ENCODE assay signal across 13 mouse cellular contexts in the genomic region with DNA sequence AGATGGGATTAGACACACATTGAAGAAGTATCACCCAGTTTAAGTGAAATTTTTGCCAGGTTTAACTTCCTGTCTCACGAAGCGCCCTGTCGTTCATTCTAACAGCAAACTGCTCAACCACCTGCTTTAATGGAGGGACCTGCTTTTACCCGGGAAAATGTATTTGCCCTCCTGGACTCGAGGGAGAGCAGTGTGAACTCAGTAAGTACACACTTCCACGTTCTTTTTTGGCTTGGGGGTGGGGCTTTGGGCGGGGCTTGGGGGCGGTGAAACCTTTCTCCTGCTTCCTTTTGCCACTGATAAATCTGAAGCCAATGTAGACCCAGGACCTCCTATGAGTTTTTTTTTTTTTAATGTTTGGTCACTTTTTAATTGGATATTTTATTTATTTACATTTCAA. TPM values are rescaled to one million over a fixed set of nuclear protein-coding genes. Genes with fewer than 3 reads are reported as not detected.
DNase-seq lines count a peak whose midpoint lies in the region; ATAC-seq lines count a peak whose summit lies in the region.
"Had no signal": no experiment of that assay in that cellular context is flagged by ENCODE, and none has a peak within 500 bp of the region (broad histone marks: within the 10 kb centered on the region; RNA-seq: fewer than 3 reads in every experiment).

No protein-coding gene starts in this region.

- no peak for DNase-seq in heart, postnatal 4 days
- peak; percentile 63 for DNase-seq in A20 (ENCODE audit: low read depth, low spot score)
- no peak for DNase-seq in right cerebral cortex, postnatal 4 days
- DNase-seq in spleen, postnatal 4 days (ENCODE audit: low spot score in 2 of 2): no peak
- DNase-seq in spleen, adult 12 weeks (ENCODE audit: low spot score): no peak
- DNase-seq: gastrocnemius, postnatal 14 days; lung, postnatal 14 days; thymus, postnatal 36 days had no signal

- peak overlapping the region; percentile 60 for H3K4me2 ChIP-seq in heart, embryonic 16.5 days (ENCODE audit: low read depth, low read length)
- peak overlapping the region; percentile 29; the same call in 1 of the 2 replicates for H3K4me2 ChIP-seq in embryonic facial prominence, embryonic 12.5 days (replicated peaks)
- peak overlapping the region; percentile 39; the same call in 1 of the 2 replicates for H3K4me2 ChIP-seq in intestine, embryonic 16.5 days (ENCODE audit: low read depth, low read length)

- no peak overlapping the region for H3K9ac ChIP-seq in heart, embryonic 16.5 days (ENCODE audit: low read length)
- H3K9ac ChIP-seq in embryonic facial prominence, embryonic 12.5 days: no peak overlapping the region
- H3K9ac ChIP-seq in intestine, embryonic 16.5 days (ENCODE audit: low read depth, low read length): no peak overlapping the region
- H3K9ac ChIP-seq: neural tube, embryonic 13.5 days had no signal

- H3K27me3 ChIP-seq in heart, embryonic 16.5 days (ENCODE audit: control insufficient read depth, insufficient read depth, low read length): no peaks in the 10 kb centered on the region
- H3K27me3 ChIP-seq in embryonic facial prominence, embryonic 12.5 days: no peaks in the 10 kb centered on the region
- H3K27me3 ChIP-seq in intestine, embryonic 16.5 days (replicated peaks; ENCODE audit: control insufficient read depth, insufficient read depth, low read length): no peaks in the 10 kb centered on the region
- H3K27me3 ChIP-seq: neural tube, embryonic 13.5 days had no signal

- H3K4me1 ChIP-seq in heart, embryonic 16.5 days (ENCODE audit: control insufficient read depth, insufficient read depth, low read length): peaks cover 8% of the 10 kb centered on the region
- H3K4me1 ChIP-seq in embryonic facial prominence, embryonic 12.5 days: 0 out of 2 replicates have a peak, but pooled peaks cover 9% of the 10 kb centered on the region
- H3K4me1 ChIP-seq in intestine, embryonic 16.5 days (ENCODE audit: control insufficient read depth, insufficient read depth, low read length): no peaks in the 10 kb centered on the region

- no peak overlapping the region for H3K4me3 ChIP-seq in heart, embryonic 16.5 days (ENCODE audit: low read length)
- H3K4me3 ChIP-seq in embryonic facial prominence, embryonic 12.5 days: no peak overlapping the region
- no peak overlapping the region for H3K4me3 ChIP-seq in intestine, embryonic 16.5 days (ENCODE audit: low read length)
- H3K4me3 ChIP-seq: neural tube, embryonic 13.5 days had no signal

- 22% methylated on average over 8 of the region's 8 CpGs for WGBS in heart, embryonic 16.5 days
- 14% methylated on average over 8 of the region's 8 CpGs for WGBS in embryonic facial prominence, embryonic 12.5 days
- 24% methylated on average over 8 of the region's 8 CpGs for WGBS in intestine, embryonic 16.5 days

- H3K36me3 ChIP-seq in heart, embryonic 16.5 days (ENCODE audit: control insufficient read depth, insufficient read depth): no peaks in the 10 kb centered on the region
- H3K36me3 ChIP-seq in embryonic facial prominence, embryonic 12.5 days: no peaks in the 10 kb centered on the region
- H3K36me3 ChIP-seq in intestine, embryonic 16.5 days (ENCODE audit: control insufficient read depth, insufficient read depth, low read length): no peaks in the 10 kb centered on the region
- H3K36me3 ChIP-seq: neural tube, embryonic 13.5 days had no signal

- ATAC-seq in heart, embryonic 16.5 days (replicated peaks; ENCODE audit: extremely low read depth, insufficient read depth, low FRiP score): no peak
- ATAC-seq in embryonic facial prominence, embryonic 12.5 days (ENCODE audit: insufficient number of reproducible peaks, insufficient read depth, low FRiP score, low TSS enrichment): no peak
- ATAC-seq in intestine, embryonic 16.5 days: 0 out of 2 replicates have a peak, but pooled peaks have one; percentile 40
- ATAC-seq: CD4-positive, CD25-positive, alpha-beta regulatory T cell, adult 4 months had no signal

- H3K27ac ChIP-seq in heart, embryonic 16.5 days (ENCODE audit: low read length): no peak overlapping the region
- no peak overlapping the region for H3K27ac ChIP-seq in embryonic facial prominence, embryonic 12.5 days
- H3K27ac ChIP-seq in intestine, embryonic 16.5 days (ENCODE audit: low read length): no peak overlapping the region
- H3K27ac ChIP-seq: neural tube, embryonic 13.5 days had no signal

- H3K9me3 ChIP-seq in heart, embryonic 16.5 days (replicated peaks; ENCODE audit: control insufficient read depth, low read length): no peaks in the 10 kb centered on the region
- no peaks in the 10 kb centered on the region for H3K9me3 ChIP-seq in embryonic facial prominence, embryonic 12.5 days
- H3K9me3 ChIP-seq in intestine, embryonic 16.5 days (ENCODE audit: control insufficient read depth, low read length): no peaks in the 10 kb centered on the region
- H3K9me3 ChIP-seq: neural tube, embryonic 13.5 days had no signal

RNA-seq across cellular contexts. Expression of a gene that starts 56.2 kb away (rescaled TPM):
- polyA plus RNA-seq in heart, embryonic 16.5 days (2015; fragmentation: Nextera tagmentation; extraction: Ambion mirVana): 20.6 and 21.4 TPM in 2 replicates
- total RNA-seq in heart, postnatal 4 days (2021): 1 to 10 TPM; 4.6 to 5.9 TPM
- 20.9 and 23.8 TPM in 2 replicates for polyA plus RNA-seq in embryonic facial prominence, embryonic 12.5 days (2016; fragmentation: Nextera tagmentation; extraction: Ambion mirVana)
- 0.51 and 0.57 TPM in 2 replicates for polyA plus RNA-seq in intestine, embryonic 16.5 days (2015; fragmentation: Nextera tagmentation; extraction: Ambion mirVana)
- polyA plus RNA-seq: CD4-positive, CD25-positive, alpha-beta regulatory T cell, adult 4 months had no signal

Comparison
In these comparisons a context has a peak if more than half of its experiments do, and no peak if none do; other contexts are left out.
1. RNA of a gene that starts 56.2 kb away (polyA plus RNA-seq): 20.9 to 23.8 TPM in embryonic facial prominence, embryonic 12.5 days and 20.6 to 21.4 TPM in heart, embryonic 16.5 days; 0.51 to 0.57 TPM in intestine, embryonic 16.5 days; every median in the first group is over 10 times any median in the second.
2. Peak in every context shown above with its lines, with median percentiles within 50 percentile points of each other: H3K4me2 ChIP-seq.